Mouse (Mus musculus) lung, postnatal 25 days (tissue): ENCODE results near the gene Mcpt9.
A peak's percentile ranks its signal among the peaks of the same experiment; 100 is the strongest.
"Not testable (repeated sequence)": the region's sequence is repeated elsewhere in the genome, so short reads cannot be mapped to it uniquely, and the experiment has no call there.

ENCODE experiments used
- DNase-seq: peaks from one replicate; pipeline ENCODE4 v3.0.0; 2022; ENCODE audit warnings: low spot score

Mcpt9 gene

DNA sequence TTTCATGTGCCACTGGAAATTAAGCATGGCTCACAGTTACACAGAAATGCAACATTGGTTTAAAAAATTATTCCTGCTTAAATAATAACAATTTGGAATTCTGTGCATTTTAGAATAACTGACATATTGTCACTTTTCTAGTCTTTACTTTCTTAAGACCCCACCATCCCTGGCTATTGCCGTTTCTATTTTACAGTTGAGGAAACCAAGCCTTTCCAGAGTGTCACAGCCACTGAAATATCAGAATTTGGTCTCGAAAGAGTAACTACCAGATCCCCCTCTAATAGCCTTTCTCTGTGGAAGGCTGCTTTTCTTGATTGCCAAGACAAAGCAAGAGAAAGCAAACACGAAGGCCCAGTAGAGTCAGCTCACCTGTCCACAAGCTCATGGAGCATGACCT, at the start of gene Mcpt9:
Gene Mcpt9, minus strand, starts transcription at position 101 of the 400 bp plus-strand sequence.
- DNase-seq = not testable (repeated sequence)

DNA sequence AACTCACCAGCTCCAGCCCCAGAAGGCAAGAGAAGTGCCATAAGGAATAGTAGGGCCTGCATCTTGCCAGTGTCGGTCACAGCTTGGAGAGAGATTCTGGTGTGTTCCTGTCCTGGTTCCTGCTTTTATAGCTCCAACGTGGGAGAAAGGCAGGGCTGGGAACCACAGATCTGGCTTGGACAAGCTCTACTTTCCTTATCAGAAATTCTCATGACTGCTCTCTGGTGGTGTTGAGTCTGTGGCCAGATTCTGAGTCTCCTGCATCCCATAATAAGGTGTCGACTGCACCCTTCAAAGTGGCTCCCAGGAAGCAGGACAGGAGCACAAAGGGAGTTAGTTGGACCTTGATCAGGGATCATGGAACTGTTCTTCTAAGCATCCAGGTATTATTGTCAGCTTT, 31.9 kb upstream of the Mcpt9 start, which contains the start of gene Mcpt4:
Gene Mcpt4, minus strand, starts transcription at position 101 of the 400 bp plus-strand sequence.
- not testable (repeated sequence) for DNase-seq

DNA sequence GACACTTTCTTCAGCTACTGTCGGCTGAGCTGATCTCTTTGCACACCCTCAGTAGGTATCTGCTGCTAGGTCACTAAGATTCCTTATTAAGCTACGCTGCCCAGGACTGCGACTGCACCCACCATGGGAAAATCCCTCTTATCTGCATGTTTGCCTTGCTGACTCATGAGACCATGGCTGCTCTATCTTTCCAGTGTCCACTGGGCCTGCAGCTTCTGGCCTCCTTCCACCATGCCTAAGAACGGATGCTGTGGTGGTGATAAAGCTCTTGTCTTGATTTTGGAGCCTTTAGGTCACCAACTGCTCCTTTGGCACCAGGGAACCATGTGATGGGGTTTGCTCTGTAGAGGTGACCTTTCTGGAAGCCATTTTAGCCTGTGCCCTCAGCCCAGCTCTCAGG, 27.4 kb upstream of the Mcpt9 start:
- DNase-seq = no peak

DNA sequence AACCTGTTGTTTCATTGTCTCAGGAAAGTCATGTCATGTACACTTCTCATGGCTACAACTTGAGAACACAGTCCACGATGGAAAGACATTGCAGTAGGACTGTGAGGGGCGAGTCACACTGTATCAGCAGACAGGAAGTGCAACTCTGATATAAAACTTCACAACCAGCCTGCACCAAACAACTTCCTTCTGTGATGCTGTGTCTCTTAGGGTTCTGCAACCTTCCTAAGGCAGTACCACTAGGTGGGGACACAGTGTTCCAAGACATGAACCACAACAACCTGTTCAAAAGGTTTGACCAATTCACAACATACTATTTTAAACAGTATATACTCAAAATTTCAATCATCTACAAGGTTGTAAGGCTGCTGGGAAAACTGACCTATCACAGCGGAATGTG, 25.1 kb upstream of the Mcpt9 start:
- no peak for DNase-seq

DNA sequence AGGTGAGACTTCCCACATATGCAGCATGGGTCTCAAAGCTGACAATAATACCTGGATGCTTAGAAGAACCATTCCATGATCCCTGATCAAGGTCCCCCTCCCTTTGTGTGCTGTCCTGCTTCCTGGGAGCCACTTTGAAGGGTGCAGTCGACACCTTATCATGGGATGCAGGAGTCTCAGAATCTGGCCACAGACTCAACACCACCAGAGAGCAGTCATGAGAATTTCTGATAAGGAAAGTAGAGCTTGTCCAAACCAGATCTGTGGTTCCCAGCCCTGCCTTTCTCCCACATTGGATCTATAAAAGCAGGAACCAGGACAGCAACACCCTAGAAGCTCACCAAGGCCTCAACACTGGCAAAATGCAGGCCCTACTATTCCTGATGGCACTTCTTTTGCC, 11.5 kb upstream of the Mcpt9 start, which contains the start of gene Mcpt2:
Gene Mcpt2, plus strand, starts transcription at position 250 of the 400 bp plus-strand sequence.
- DNase-seq = not testable (repeated sequence)

DNA sequence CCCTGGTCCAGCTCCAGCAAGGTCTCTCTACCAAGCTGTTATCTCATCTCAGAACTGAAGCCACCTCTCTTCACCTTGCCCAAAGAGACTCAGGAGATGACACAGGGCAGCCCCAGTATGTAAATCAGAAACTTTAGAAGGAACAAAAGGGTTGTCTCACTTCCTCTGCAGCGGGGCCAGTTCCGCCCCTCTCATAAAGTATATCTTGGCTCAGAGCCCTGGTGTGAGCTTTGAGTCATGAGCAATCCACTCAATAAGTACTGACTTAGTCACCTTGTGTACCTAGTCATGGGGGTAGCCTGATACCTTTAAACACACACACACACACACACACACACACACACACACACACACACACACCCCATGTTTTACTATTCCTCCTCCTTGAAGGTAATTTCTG, 4.1 kb upstream of the Mcpt9 start:
- DNase-seq = peak; percentile 1

DNA sequence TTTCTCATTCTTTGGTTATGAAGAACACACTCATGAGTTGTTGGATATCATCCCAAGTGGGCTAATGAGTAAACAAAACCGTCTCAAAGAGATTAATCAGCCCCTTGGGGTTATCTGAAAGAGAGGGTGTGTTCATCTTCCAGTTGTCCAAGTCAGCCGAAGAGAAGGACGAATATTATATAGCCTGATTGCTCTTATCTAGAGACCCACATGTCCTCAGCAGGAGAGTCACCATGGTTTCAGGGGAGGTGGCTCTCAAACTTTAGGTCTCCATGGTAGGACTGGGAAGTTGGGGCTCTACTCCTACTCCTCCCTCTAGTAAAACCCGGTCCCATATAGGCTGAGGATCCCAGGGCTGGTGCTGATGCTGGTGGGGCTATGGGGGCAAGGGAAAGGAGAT, 9.0 kb downstream of the Mcpt9 start:
- DNase-seq = not testable (repeated sequence)

DNA sequence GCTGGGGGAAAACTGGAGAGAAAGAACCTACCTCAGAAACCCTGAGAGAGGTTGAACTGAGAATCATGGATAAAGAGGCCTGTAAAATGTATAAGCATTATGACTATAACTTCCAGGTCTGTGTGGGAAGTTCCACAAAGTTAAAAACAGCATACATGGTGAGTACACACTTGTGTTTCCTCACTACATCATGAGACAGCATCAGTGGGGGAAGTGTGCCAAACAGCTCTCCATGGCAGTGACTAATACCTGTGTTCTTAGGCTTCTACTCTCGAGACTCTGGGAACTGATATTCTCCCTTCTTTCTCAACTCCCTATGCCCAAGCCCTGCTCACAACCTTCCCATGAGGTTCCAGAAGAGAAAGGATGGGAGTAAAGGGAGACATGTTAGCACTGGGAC, 10.8 kb downstream of the Mcpt9 start:
- no peak for DNase-seq

DNA sequence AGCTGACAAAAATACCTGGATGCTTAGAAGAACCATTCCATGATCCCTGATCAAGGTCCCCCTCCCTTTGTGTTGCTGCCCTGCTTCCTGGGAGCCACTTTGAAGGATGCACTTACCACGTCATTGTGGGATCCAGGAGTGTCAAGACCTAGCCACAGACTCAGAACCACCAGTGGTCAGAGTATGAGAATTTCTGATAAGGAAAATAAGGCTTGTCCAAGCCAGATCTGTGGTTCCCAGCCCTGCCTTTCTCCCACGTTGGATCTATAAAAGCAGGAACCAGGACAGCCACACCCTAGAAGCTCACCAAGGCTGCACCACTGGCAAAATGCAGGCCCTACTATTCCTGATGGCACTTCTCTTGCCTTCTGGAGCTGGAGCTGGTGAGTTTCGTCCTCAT, 12.6 kb downstream of the Mcpt9 start, which contains the start of gene Mcpt1:
Gene Mcpt1, plus strand, starts transcription at position 301 of the 400 bp plus-strand sequence.
- not testable (repeated sequence) for DNase-seq

DNA sequence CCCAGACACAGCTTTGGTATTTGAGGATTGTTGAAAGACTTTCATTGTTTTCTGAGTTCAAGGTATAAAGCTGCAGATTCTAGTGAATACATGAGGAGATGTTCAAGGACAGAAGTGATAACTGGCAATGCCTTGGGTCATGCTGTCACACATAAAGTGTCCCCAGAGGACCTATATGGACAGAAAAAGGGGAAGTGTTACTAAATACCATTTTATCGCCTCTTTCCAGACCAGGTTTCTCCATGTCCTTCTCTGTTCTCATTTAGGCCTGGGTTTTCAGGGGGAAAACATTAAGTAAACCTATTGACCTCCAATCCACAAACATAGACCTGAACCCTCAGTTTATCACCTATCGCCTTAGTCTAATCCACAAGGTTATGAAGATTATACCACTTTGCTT, 16.4 kb downstream of the Mcpt9 start:
- DNase-seq = no peak

DNA sequence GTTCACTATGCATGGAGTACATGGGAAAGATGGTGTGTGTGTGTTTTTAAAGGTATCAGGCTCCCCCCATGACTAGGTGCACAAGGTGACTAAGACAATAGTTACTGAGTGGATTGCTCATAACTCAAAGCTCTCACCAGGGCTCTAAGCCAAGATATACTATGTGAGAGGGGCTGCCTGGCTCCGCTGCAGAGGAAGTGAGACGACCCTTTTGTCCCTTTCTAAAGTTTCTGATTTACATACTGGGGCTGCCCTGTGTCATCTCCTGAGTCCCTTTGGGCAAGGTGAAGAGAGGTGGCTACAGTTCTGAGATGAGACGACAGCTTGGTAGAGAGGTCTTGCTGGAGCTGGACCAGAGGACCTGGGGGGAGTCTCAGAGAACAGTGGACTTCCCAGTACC, 17.1 kb downstream of the Mcpt9 start:
- no peak for DNase-seq

DNA sequence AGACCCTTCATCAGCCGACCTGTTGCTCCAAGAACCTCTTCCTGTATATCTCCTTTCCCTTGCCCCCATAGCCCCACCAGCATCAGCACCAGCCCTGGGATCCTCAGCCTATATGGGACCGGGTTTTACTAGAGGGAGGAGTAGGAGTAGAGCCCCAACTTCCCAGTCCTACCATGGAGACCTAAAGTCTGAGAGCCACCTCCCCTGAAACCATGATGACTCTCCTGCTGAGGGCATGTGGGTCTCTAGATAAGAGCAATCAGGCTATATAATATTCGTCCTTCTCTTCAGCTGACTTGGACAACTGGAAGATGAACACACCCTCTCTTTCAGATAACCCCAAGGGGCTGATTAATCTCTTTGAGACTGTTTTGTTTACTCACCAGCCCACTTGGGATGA, 42.8 kb downstream of the Mcpt9 start:
- not testable (repeated sequence) for DNase-seq
